Mouse (Mus musculus) ovary, postnatal 36 days (tissue): ENCODE data around the gene Usp25.

Experiments used
- DNase-seq: peaks from one replicate; pipeline ENCODE4 v3.0.0; 2022; ENCODE audit warnings: low spot score, mixed read lengths

Gene Usp25

GRCm38 (mm10) chr16:77146801-77147200 lies 133.3 kb downstream of the Usp25 start:
- no peak for DNase-seq

DNA sequence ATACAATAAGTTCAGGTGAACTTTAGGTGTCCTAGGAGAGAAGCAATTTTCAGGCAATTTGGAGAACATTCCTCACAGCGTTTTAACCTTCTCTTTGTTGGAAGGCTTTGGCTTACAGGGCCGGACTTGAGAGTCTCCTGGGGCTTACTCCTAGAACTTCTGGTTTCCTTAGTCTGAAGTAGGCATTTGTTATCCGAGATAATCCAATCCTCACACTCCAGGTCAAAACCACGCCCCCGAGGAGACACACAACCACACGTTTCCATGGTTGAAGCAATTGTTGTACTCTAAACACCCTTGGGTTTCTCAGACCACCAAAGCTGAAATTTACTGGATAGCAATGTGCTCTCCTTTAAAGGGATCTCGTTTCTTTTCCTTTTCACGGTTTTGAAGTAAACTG lies 136.8 kb downstream of the Usp25 start:
- no peak for DNase-seq

- no peak for DNase-seq
Observed at GRCm38 (mm10) chr16:77150884-77151283, 137.4 kb downstream of the Usp25 start.

DNA sequence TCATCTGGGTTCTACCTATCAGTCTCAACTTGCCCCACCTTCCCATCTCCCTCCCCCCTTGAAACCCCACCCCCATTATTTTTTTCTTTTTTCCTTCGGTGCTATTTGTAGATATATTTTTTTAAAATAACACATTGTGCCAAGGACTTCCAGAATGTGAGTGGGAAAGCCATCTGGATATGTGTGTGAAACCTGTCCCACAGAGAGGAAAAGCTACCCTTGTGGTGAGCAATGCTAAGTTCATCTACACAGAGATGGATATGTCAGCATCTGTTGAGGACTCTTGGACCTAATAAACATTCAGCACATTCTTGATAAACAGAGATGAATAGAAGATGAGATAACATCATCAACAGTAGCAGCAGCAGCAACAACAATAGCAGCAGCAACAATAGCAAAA lies 138.8 kb downstream of the Usp25 start:
- DNase-seq = no peak

DNA sequence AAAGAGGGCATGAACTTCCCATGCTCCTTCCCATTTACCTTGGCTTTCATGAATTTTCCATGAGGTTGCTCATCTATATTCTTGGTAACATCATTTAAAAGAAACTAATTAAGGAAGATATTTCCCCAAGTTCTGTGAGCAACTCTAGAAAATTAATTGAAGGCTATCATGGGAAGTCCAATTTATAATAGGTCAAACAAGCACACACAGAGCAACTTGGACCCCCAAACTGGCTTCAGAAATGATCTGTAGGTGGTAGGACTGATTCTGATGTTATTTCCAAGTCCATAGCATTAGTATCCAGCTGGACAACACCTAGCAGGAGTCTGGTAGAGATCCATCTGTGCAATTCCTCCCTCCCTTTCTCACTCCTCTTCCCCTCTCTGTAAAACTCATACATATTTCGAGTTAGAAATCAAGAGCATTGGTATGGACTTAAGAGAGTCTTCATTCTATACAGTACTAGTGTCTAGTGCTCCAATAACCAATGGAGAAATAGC lies 139.8 kb downstream of the Usp25 start:
- DNase-seq = no peak

GRCm38 (mm10) chr16:77153815-77154214 lies 140.3 kb downstream of the Usp25 start:
- DNase-seq = no peak

DNA sequence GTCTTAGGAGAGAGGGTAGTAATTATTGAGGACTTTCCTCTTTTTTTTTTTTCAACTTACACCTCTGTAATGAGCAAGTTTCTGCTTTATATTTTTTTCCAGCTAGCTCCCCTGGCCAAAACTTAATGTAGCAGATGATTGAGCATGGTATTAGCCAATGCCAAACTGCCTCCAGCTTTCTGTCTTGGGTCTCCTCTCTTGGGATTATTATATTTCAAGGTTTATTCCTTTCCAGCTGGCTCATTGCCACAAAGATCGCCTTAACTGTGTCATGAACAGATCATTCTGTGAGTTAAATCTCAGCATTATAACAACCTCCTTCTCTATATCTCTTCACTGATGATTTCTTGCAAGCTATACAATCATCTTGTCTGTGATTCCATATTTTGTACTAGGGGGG lies 141.3 kb downstream of the Usp25 start:
- DNase-seq = no peak
